Mouse (Mus musculus) WW6 (cell line): ENCODE data around the gene Cnpy2.
"Not testable (repeated sequence)": the region's sequence is repeated elsewhere in the genome, so short reads cannot be mapped to it uniquely, and the experiment has no call there.

ENCODE experiments used
- DNase-seq: peaks from one replicate; pipeline ENCODE4 v3.0.0-alpha.2; 2013; ENCODE audit warnings: low read depth, low spot score

The Cnpy2 gene

DNA sequence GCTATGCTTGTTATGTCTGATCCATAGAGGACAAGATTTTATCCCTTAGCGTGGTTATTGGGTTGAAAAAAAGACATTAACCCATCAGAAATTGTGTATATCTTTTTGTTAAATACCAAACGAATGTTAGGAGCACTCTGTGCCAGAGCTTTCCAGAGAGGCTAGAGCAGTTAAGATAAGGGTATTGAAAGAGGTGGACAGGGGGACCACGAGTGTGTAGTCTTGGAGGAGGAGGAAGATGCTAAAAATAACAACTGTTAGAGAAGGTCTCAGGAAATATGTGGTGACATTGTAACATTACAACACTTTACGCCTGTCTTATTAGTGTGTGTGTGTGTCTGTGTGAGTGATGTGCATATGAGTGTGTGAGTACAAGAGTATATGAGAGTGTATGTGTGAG is 11.4 kb upstream of the Cnpy2 start:
- no peak for DNase-seq

DNA sequence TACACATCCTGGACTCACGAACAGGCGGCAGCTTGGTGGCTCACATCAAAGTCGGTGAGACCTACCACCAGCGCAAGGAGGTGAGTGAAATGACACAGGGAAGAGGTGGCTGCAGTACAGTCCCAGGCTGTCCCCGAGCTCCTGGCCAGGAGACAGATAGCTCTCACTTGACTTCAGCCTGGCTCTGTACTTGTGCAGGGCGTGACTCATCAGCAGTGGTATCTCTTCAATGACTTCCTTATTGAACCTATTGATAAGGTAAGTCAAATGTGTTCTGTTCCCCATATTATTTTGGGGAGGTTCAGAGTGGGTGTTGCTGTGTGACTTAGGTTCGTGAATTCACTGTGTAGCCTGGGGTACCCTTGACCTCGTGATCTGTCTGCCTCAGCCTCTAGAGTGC is 6.7 kb upstream of the Cnpy2 start:
- no peak for DNase-seq

DNA sequence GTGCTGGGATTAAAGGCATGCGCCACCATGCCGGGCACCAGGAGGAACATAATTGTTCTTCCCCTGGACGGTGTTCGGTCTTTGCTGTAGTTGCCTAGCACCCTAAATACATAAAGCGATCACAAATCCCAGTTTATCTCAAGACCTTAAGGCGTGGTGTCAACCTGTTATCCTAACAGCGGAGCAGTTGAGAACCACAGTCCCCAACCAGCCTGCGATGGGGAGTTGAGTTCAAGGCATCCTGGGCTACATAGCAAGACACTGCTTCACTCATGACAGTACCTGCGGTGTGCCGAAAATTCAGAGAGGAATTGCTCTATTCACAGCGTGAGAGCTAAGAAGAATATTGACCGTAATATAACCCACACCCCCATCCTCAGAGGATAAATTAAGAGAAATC is 618 bp upstream of the Cnpy2 start:
- DNase-seq, result no peak

DNA sequence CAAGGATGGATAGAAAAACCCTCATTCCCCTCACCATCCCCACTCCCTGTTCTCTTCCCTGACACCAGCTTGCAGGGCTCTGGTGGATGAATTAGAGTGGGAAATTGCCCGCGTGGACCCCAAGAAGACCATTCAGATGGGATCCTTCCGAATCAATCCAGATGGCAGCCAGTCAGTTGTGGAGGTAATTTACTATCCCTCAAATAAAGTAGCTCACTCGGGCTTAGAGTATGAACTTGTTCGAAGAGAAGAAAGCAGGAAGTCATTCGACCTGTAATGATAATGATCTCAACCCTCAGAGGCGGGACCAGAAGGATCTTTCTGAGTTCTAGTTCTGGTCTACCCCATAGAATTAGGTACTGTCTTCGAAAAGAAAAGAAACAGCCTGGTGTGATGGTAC is 1.3 kb downstream of the Cnpy2 start:
- no peak for DNase-seq

DNA sequence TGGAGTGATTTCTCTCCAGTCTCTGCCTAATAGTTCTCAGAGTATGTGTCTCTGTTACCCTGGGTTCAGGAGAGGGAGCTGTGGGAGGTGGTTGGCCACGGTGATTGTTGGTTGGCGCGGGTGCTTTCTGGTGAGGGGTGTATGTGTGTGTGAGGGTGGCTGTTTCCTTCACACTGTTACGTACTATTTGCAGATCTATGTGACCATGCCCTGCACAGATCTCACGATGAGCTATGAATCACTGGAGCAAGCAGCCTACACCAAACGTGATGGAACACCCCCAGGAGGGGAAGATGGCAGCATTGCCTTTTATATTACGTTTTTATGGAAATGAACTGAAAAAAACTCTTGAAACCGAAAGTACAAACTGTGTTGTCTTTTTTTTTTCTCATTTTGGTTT is 4.6 kb downstream of the Cnpy2 start:
- no peak for DNase-seq

DNA sequence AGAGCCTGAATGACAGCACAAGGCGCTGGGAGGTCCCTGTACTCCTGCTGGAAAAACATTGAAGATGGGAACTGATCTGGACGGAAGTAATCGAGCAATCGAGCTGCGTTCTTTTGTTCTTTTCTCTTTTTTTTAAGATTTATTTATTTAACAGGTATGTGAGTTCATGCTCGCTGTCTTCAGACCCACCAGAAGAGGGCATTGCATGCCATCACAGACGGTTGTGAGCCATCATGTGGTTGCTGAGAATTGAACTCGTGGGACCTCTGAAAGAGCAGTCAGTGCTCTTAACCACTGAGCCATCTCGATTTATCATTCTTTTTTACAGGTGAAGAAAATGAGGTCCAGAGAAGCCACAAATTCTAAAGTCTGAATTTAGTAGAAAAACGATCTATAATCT is 5.4 kb downstream of the Cnpy2 start:
- no peak for DNase-seq

DNA sequence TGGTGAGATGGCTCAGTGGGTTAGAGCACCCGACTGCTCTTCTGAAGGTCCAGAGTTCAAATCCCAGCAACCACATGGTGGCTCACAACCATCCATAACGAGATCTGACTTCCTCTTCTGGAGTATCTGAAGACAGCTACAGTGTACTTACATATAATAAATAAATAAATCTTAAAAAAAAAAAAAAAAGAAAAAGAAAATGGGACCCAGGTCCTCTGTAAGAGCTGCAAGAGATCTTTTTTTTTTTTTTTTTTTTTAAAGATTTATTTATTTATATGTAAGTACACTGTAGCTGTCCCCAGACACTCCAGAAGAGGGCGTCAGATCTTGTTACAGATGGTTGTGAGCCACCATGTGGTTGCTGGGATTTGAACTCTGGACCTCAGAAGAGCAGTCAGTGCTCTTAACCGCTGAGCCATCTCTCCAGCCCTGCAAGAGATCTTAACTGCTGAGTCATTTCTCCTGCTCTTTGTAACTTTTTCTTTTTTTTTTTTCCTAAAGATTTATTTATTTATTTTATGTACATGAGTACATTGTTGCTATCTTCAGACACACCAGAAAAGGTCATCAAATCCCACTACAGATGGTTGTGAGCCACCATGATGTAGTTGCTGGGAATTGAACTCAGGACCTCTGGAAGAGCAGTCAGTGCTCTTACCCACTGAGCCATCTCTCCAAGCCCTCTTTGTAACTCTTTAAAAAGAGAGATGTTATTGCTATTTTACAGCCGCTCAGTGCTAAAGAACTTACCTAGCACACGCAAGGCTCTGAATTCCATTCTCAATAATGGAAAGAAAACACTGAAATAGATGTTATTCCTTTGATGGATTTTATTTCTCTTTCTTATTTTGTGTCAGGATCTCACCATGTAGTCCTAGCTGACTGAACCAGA is 10.3 kb downstream of the Cnpy2 start:
- not testable (repeated sequence) for DNase-seq

DNA sequence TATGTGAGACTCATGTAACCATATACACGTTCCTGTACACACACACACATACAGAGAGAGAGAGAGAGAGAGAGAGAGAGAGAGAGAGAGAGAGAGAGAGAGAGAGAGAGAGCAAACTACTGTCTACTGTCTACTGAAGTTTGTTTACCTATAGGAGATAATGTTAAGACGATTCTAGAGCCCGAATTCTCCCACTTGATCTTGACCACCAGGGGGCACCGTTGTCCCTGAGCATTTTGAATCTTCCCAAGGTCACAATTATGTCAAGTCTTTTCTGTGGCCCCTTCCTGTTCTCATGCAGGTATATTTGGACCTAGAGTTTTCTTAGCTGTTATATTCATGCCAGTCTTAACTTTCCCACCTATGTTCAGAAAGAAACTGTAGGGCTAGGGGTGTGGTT is 13.3 kb downstream of the Cnpy2 start:
- no peak for DNase-seq

DNA sequence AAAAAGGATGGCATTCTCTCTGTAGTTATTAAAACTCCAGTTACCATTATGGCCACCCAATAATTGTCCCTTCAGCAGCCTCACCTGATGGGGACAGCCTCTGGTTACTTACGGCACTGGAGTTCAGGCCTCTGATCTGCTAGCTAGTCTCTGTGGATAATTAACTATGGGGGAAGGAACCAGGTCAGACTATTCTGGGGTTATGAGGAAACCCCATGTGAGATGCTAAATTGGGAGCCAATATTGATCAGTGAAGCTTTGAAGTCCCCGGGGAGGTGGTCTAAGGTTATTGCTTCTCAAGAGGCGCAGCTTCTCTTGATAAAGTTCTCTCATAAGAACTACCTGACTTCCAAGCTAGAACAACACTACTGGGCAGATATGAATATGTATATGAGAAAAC is 13.9 kb downstream of the Cnpy2 start:
- DNase-seq, result no peak

DNA sequence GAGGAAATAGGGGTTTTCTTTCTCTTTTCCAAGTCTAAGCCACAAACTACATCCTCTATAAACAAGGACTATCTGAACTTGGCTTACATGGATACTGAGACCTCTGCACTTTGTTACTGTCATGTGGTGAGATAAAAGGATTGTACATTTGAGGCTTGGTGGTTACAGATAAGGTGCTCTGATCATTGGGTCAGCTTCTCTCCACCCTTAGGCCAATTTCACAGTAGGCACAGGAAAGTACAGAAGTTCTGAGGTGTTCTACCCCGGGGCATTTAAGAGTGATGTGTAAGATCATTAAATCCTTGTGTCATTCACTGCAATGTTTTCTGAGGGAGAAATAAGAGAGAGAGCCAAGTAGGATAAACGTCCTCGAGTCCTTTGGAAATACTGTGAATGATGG is 14.3 kb downstream of the Cnpy2 start:
- DNase-seq, result no peak

DNA sequence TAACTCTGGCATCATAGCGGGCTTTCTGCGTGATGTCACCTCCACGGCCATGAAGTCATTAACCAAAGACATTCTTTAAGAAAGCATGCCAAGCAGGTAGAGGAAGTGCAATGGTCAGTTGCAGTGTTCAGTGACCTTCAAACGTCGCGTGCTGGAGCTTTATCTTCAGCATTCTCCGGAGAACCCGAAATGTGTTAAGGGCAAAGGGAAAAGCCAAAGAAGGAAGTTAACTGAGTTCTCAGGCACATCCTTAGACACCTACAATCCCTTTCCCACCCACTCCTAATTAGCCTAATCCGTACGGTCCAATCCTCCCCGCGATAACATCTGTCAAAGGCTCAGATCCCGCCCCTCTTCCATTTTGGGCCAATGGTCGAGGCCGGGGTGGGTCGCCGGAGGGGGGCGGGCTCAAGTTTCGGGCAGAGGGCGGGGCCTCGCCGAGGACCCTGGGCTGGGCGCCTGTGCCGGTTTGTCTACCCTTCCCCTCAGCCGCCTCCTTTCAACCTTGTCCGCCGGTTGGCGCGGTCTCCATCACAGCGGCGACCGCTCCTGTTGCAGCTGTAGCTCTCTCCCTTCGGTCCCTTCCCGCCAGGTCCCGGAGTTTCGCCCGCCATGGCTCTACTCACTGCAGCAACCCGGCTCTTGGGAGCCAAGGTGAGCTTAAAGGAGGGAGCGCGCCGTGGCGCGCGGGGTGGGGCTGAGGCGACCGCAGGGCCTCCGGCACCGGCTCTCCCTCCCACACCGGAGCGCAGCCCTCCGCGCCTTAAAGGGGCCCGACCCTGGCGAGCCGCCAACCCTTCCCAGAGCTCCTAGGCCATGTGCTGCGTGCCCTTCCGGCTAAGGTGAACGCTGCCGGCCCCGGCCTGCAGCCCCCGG is 15.3 kb downstream of the Cnpy2 start, which contains the start of gene Cs:
Cs (plus strand) TSS at position 429 of the 876 bp plus-strand sequence.
- peak; percentile 89 for DNase-seq

DNA sequence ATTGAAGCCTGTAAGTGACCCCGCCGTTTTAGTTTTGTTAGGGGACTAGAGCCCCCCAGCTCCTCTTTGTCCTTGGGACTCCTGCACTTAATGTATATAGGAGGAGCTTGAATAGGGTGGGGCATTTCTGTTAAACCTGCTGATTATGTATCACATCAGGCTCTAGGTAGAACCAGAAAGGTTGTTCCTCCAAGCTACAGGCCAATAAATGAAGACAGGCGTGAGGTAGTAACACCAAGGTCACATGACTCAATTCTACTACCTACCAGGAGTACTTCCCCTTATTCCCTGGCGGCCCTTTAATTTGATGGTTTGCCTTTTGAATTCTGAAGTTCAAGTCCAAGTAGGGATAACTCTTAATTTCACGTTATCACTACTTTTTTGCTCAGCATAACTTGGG is 16.2 kb downstream of the Cnpy2 start:
- no peak for DNase-seq

DNA sequence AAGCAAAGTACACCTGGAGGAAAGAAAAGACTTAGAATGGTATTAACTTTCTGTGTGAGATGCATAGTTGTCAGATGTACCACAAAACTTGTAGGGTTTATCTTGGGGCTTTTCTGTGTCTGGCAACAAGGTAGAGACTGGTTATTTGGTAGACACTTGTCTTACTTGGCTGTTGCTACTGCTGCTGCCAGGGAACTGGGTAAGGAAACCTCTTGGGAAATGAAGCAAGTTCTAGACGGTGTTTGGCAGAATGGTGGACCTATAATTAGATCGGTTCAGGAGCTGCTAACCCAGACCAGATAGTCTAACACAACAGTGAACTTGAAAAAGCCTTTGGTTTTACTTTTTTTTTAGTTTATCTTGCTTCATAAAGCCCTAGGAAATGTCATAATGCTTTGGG is 16.7 kb downstream of the Cnpy2 start:
- DNase-seq, result no peak

DNA sequence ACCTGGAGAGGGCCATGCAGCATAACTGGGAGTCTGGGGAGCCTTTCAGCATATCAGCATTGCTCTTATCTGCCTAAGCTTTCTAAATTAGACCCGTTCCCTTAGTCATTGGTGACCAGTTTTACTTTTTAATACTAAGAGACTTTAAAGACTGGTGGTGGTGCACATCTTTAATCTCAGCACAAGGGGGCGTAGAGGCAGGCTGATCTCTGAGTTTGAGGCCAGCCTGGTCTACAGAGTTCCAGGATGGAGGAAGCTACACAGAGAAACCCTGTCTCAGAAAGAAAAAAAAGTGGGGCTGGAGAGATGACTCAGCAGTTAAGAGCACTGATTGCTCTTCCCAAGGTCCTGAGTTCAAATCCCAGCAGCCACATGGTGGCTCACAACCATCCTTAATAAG is 18.0 kb downstream of the Cnpy2 start:
- DNase-seq, result no peak

DNA sequence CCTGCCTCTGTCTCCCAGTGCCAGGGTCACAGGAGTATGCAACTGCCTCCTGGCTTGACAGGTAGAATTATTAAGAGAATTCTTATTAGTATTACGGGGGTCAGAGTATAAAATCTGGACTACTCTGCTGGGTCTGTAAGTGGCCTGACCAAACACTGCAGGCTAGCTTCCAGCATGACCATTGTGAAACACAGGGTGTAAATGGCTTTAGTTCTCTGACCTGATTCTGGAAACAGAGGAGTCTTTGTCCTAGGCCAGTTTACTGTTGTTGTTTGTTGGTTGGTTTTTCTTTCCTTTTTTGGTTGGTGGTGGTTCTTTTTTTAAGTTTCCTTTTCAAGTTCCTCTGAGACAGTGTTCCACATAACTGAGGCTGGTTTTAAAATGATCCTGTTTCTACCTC is 21.2 kb downstream of the Cnpy2 start:
- DNase-seq, result no peak

DNA sequence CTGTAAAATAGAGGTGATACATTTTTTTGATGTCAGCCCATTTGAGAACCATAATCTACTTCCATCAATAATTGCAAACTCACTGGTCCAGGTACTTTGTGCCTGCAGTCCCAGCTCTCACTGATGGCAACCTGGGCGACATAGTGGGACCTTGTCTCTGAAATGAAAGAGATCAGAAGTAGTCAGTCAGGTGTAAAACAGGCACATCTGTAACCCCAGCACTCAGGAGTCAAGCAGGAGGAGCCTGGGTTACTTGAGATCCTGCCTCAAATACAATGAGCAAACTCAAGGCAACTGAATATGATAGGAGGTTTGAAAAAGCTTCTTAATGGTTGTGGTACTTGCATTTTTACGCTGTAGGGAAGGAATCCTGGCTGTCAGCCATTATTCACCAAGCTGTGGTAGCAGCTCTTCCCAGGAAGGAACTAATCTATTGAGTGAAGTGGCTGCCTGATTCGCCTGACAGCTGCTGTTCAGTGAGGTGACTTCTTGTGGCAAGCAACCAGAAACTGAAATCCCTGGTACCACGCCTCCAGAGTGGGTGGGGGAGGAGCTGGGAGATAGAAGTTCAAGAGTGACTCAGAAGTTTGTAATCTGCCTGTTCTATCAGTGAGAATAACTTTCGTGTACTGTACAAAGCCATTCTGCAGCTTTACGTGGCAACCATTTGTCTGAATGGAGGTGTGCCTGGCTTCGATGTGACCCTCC is 22.5 kb downstream of the Cnpy2 start:
- no peak for DNase-seq

DNA sequence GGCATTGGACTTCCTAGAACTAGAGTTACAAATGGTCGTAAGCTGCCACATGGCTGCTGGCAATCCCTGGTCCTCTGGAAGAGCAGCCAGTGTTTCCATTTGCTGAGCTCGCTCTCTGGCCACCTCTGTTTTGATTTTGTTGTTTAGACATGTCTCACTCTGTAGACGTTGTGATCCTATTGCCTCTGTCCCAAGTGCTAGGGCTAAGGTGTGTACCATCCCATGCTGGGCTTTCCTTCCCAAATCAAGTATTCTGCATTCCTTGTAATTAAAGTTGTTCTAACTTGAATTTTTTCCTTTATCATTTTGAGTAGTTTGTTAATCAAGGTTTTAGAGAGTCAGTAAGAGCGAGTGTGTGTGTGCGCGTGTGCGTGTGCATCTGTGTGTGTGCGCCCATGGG is 25.3 kb downstream of the Cnpy2 start:
- DNase-seq, result no peak

DNA sequence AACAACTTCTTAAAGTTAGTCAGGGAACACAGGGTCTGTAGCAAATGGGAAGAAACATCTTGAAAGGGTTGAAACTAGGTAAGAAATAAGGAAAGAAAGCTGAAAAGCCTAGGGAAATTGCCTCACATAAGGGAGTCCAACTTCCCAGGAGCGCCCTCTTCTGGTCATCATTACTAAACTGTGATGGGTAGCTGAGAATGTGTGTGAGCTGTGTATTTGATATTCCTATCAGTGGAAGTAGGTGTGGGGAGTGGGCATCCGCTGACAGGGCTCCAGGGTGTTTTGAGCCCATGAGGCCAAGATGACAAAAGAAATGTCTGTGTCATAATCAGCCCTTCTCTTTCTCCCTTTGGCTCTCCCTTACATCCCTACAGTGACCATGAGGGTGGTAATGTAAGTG is 36.5 kb downstream of the Cnpy2 start:
- DNase-seq, result no peak

DNA sequence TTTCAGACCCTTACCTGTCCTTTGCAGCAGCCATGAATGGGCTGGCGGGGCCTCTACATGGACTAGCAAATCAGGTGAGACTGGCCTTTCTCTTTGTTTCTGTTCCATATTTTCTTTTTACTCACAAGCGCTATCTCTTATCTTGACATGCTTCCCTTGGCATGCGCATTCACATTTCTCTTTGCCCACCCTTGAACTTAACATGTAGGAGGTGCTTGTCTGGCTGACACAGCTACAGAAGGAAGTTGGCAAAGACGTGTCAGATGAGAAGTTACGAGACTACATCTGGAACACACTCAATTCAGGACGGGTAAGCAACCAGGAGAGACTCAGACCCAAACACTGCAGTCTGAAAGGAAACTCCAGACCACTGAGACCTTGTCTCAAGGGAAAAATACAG is 37.0 kb downstream of the Cnpy2 start:
- DNase-seq, result no peak

DNA sequence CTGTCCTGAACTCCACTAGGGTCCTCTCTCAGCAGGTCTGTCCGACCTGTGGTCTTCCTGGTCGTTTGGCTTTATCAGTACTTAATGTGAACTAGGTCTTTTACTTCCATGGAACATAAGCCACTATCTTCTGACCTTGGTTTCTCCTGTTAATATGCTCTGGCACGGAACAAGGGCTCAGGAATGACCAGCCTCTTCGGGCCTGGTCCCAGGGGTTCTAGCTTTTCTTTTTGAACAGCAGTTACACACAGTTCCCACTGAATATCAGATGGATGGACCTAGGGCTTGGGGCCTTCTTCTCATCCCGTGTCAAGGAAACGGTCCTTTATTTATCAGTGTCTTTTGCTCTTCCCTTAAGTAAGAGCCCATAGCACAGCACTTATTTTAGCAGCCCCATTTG is 39.6 kb downstream of the Cnpy2 start:
- DNase-seq, result no peak

DNA sequence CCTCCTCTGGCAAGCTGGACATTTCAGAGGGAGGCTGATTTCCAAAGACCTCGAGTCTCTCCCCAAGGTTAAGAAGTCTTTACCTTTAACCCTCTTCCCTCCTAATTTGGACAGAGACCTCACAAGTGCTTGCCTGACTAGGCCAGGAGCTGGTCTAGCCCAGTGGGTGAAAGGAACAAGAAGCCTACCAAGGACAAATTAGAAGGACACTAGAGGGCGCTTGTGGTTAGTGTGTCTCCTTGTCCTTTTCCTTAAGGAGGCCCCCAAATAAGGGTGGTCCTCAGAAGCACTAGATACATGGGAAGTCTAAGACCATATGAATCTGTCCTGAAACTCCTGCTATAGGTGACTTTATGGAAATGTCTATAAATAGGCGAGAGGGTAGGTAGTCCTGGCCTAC is 40.3 kb downstream of the Cnpy2 start:
- DNase-seq, result no peak

DNA sequence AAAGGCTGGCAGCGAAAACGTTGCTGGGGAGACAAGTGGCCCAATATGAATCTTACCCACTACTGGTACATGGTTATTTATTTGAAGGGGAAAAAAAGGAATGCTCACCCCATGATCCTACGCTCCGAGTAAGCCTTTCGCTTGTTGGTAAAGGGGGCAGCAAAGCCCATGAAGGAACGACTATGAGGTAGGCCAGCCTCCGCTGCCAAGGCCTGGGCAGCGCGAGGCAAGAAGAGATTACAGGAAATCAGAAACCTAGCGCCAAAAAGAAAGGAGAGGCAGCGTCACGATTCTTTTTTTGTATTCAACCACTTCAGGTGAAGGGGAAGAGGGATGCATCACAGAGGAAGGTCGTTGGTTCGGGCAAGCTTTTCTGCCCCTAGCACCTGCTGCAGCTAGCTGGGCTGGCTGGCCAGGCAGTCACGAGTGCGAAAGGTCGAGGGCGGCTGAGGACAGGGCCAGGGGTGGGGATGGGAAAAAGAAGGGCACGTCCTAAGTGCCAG is 45.7 kb downstream of the Cnpy2 start:
- no peak for DNase-seq
